Mouse (Mus musculus): ENCODE results near the gene Tmem132c. TPM values are rescaled to one million over a fixed set of nuclear protein-coding genes. Genes with fewer than 3 reads are reported as not detected.

The Tmem132c gene
- polyA plus RNA-seq, 1 experiment from 2014 or later = 0.68 TPM

GRCm38 (mm10) chr5:127546585-127546991 lies 305.0 kb downstream of the Tmem132c start:
- Histone ChIP-seq H3K4me1 (replicated peaks; ENCODE audit: control insufficient read depth, insufficient read depth, low read length) (no peaks in the 10 kb centered on the region), H3K27ac (ENCODE audit: low read depth) (no peak overlapping the region), H3K9me3 (ENCODE audit: control insufficient read depth, low read length) (no peaks in the 10 kb centered on the region), H3K27me3 (replicated peaks; ENCODE audit: control insufficient read depth, insufficient read depth, low read length) (no peaks in the 10 kb centered on the region), H3K9ac (ENCODE audit: low read length) (no peak overlapping the region), H3K36me3 (ENCODE audit: control insufficient read depth, insufficient read depth, low read length) (no peaks in the 10 kb centered on the region), H3K4me3 (ENCODE audit: low read depth, low read length) (no peak overlapping the region), H3K4me2 (ENCODE audit: low read length) (no peak overlapping the region)
- WGBS = 87% methylated on average over 5 of the region's 5 CpGs
- ATAC-seq (replicated peaks; ENCODE audit: low FRiP score, low TSS enrichment, low read depth) = no peak
- no peak for DNase-seq (ENCODE audit: low spot score)

DNA sequence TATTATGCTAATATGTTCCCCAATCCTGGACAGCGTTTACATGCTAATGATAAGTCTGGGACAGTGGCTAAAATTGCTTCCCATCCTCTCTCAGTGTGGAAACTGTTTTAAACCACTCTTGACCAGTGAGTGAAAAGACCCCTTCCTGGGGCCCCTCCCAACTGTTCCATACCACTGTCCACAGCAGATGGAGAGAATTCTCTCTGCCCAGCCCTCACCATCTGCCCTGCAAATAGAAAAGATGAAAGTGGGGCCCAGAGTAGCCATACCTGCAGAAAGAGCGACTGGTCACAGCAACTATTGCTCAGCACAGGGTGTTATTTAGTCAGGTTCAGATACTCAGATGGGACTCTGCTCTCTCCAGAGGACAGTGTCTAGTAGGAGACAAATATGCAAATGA lies 306.5 kb downstream of the Tmem132c start:
- Histone ChIP-seq H3K4me3 (ENCODE audit: low read depth, low read length) (no peak overlapping the region), H3K9ac (ENCODE audit: low read length) (no peak overlapping the region), H3K27ac (ENCODE audit: low read depth) (no peak overlapping the region), H3K36me3 (ENCODE audit: control insufficient read depth, insufficient read depth, low read length) (no peaks in the 10 kb centered on the region), H3K4me1 (replicated peaks; ENCODE audit: control insufficient read depth, insufficient read depth, low read length) (no peaks in the 10 kb centered on the region), H3K9me3 (ENCODE audit: control insufficient read depth, low read length) (no peaks in the 10 kb centered on the region), H3K27me3 (replicated peaks; ENCODE audit: control insufficient read depth, insufficient read depth, low read length) (no peaks in the 10 kb centered on the region), H3K4me2 (ENCODE audit: low read length) (no peak overlapping the region)
- DNase-seq (ENCODE audit: low spot score) (no peak), ATAC-seq (replicated peaks; ENCODE audit: low FRiP score, low TSS enrichment, low read depth) (no peak)
- WGBS = 70% methylated on average over 2 of the region's 2 CpGs

GRCm38 (mm10) chr5:127561086-127561485 lies 319.5 kb downstream of the Tmem132c start:
- H3K27ac ChIP-seq (ENCODE audit: low read depth) = no peak overlapping the region
- H3K4me1 ChIP-seq (replicated peaks; ENCODE audit: control insufficient read depth, insufficient read depth, low read length) = no peaks in the 10 kb centered on the region
- no peak overlapping the region for H3K9ac ChIP-seq (ENCODE audit: low read length)
- H3K27me3 ChIP-seq (replicated peaks; ENCODE audit: control insufficient read depth, insufficient read depth, low read length) = no peaks in the 10 kb centered on the region
- H3K4me3 ChIP-seq (ENCODE audit: low read depth, low read length) = no peak overlapping the region
- no peaks in the 10 kb centered on the region for H3K9me3 ChIP-seq (ENCODE audit: control insufficient read depth, low read length)
- ATAC-seq (replicated peaks; ENCODE audit: low FRiP score, low TSS enrichment, low read depth) = no peak
- H3K36me3 ChIP-seq (ENCODE audit: control insufficient read depth, insufficient read depth, low read length) = no peaks in the 10 kb centered on the region
- 81% methylated on average over 3 of the region's 3 CpGs for WGBS
- DNase-seq (ENCODE audit: low spot score) = no peak
- no peak overlapping the region for H3K4me2 ChIP-seq (ENCODE audit: low read length)

- Histone ChIP-seq H3K4me3 (ENCODE audit: low read depth, low read length) (no peak overlapping the region), H3K4me2 (ENCODE audit: low read length) (no peak overlapping the region), H3K9me3 (ENCODE audit: control insufficient read depth, low read length) (no peaks in the 10 kb centered on the region), H3K9ac (ENCODE audit: low read length) (no peak overlapping the region), H3K27me3 (replicated peaks; ENCODE audit: control insufficient read depth, insufficient read depth, low read length) (no peaks in the 10 kb centered on the region), H3K4me1 (replicated peaks; ENCODE audit: control insufficient read depth, insufficient read depth, low read length) (no peaks in the 10 kb centered on the region), H3K36me3 (ENCODE audit: control insufficient read depth, insufficient read depth, low read length) (no peaks in the 10 kb centered on the region), H3K27ac (ENCODE audit: low read depth) (no peak overlapping the region)
- DNase-seq (ENCODE audit: low spot score) (no peak), ATAC-seq (replicated peaks; ENCODE audit: low FRiP score, low TSS enrichment, low read depth) (no peak)
- 81% methylated on average over 6 of the region's 6 CpGs for WGBS
Measured at GRCm38 (mm10) chr5:127567165-127567741, 325.6 kb downstream of the Tmem132c start.

GRCm38 (mm10) chr5:127577419-127577818 lies 335.8 kb downstream of the Tmem132c start:
- ATAC-seq (replicated peaks; ENCODE audit: low FRiP score, low TSS enrichment, low read depth) (no peak), DNase-seq (ENCODE audit: low spot score) (no peak)
- Histone ChIP-seq H3K9ac (ENCODE audit: low read length) (no peak overlapping the region), H3K4me3 (ENCODE audit: low read depth, low read length) (no peak overlapping the region), H3K36me3 (ENCODE audit: control insufficient read depth, insufficient read depth, low read length) (no peaks in the 10 kb centered on the region), H3K27ac (ENCODE audit: low read depth) (no peak overlapping the region), H3K9me3 (ENCODE audit: control insufficient read depth, low read length) (no peaks in the 10 kb centered on the region), H3K4me1 (replicated peaks; ENCODE audit: control insufficient read depth, insufficient read depth, low read length) (no peaks in the 10 kb centered on the region), H3K4me2 (ENCODE audit: low read length) (no peak overlapping the region), H3K27me3 (replicated peaks; ENCODE audit: control insufficient read depth, insufficient read depth, low read length) (no peaks in the 10 kb centered on the region)
- WGBS = 57% methylated on average over 8 of the region's 8 CpGs

- Histone ChIP-seq H3K4me3 (ENCODE audit: low read depth, low read length) (no peak overlapping the region), H3K9ac (ENCODE audit: low read length) (no peak overlapping the region), H3K4me2 (ENCODE audit: low read length) (no peak overlapping the region), H3K4me1 (replicated peaks; ENCODE audit: control insufficient read depth, insufficient read depth, low read length) (no peaks in the 10 kb centered on the region), H3K36me3 (ENCODE audit: control insufficient read depth, insufficient read depth, low read length) (no peaks in the 10 kb centered on the region), H3K27me3 (replicated peaks; ENCODE audit: control insufficient read depth, insufficient read depth, low read length) (no peaks in the 10 kb centered on the region), H3K27ac (ENCODE audit: low read depth) (no peak overlapping the region), H3K9me3 (ENCODE audit: control insufficient read depth, low read length) (no peaks in the 10 kb centered on the region)
- no peak for ATAC-seq (replicated peaks; ENCODE audit: low FRiP score, low TSS enrichment, low read depth)
- WGBS = 80% methylated on average over 8 of the region's 8 CpGs
- no peak for DNase-seq (ENCODE audit: low spot score)
Measured at GRCm38 (mm10) chr5:127583658-127584057, 342.1 kb downstream of the Tmem132c start.

- Histone ChIP-seq H3K4me2 (ENCODE audit: low read length) (no peak overlapping the region), H3K4me3 (ENCODE audit: low read depth, low read length) (no peak overlapping the region), H3K9me3 (ENCODE audit: control insufficient read depth, low read length) (no peaks in the 10 kb centered on the region), H3K4me1 (replicated peaks; ENCODE audit: control insufficient read depth, insufficient read depth, low read length) (no peaks in the 10 kb centered on the region), H3K9ac (ENCODE audit: low read length) (no peak overlapping the region), H3K27ac (ENCODE audit: low read depth) (no peak overlapping the region), H3K27me3 (replicated peaks; ENCODE audit: control insufficient read depth, insufficient read depth, low read length) (no peaks in the 10 kb centered on the region), H3K36me3 (ENCODE audit: control insufficient read depth, insufficient read depth, low read length) (peaks cover 7% of the 10 kb centered on the region)
- no peak for ATAC-seq (replicated peaks; ENCODE audit: low FRiP score, low TSS enrichment, low read depth)
- 73% methylated on average over 6 of the region's 6 CpGs for WGBS
- DNase-seq (ENCODE audit: low spot score) = no peak
Measured at GRCm38 (mm10) chr5:127587854-127588253, 346.2 kb downstream of the Tmem132c start.

DNA sequence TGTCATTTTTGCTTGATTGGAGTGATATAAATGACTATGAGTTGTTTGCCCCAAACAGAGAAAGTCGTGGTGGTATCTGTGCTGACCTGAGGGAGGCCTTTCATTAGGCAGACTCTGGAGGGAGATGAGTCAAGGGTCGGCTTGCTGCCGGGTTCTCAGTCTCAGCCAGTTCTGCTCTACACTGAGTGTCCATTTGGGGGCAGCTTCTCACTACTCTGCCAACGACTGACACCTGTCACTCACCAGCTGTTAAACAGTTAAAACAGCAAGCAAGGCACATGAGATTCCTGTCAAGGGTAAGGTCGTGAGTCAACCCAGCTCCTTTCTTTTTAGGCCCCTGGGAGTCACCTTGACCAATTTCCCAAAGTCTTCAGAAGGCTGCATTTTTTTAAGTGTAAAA lies 350.8 kb downstream of the Tmem132c start:
- Histone ChIP-seq H3K9ac (ENCODE audit: low read length) (no peak overlapping the region), H3K4me1 (replicated peaks; ENCODE audit: control insufficient read depth, insufficient read depth, low read length) (no peaks in the 10 kb centered on the region), H3K4me2 (ENCODE audit: low read length) (no peak overlapping the region), H3K27me3 (replicated peaks; ENCODE audit: control insufficient read depth, insufficient read depth, low read length) (no peaks in the 10 kb centered on the region), H3K27ac (ENCODE audit: low read depth) (no peak overlapping the region), H3K36me3 (ENCODE audit: control insufficient read depth, insufficient read depth, low read length) (peaks cover 48% of the 10 kb centered on the region), H3K9me3 (ENCODE audit: control insufficient read depth, low read length) (no peaks in the 10 kb centered on the region), H3K4me3 (ENCODE audit: low read depth, low read length) (no peak overlapping the region)
- 70% methylated on average over 5 of the region's 5 CpGs for WGBS
- ATAC-seq (replicated peaks; ENCODE audit: low FRiP score, low TSS enrichment, low read depth) (no peak), DNase-seq (ENCODE audit: low spot score) (no peak)

- 80% methylated on average over 6 of the region's 6 CpGs for WGBS
- no peak overlapping the region for H3K4me3 ChIP-seq (ENCODE audit: low read depth, low read length)
- H3K27ac ChIP-seq (ENCODE audit: low read depth) = no peak overlapping the region
- DNase-seq (ENCODE audit: low spot score) (no peak), ATAC-seq (replicated peaks; ENCODE audit: low FRiP score, low TSS enrichment, low read depth) (no peak)
- H3K27me3 ChIP-seq (replicated peaks; ENCODE audit: control insufficient read depth, insufficient read depth, low read length) = no peaks in the 10 kb centered on the region
- no peaks in the 10 kb centered on the region for H3K9me3 ChIP-seq (ENCODE audit: control insufficient read depth, low read length)
- H3K36me3 ChIP-seq (ENCODE audit: control insufficient read depth, insufficient read depth, low read length) = peaks cover 52% of the 10 kb centered on the region
- no peak overlapping the region for H3K9ac ChIP-seq (ENCODE audit: low read length)
- H3K4me1 ChIP-seq (replicated peaks; ENCODE audit: control insufficient read depth, insufficient read depth, low read length) = no peaks in the 10 kb centered on the region
- H3K4me2 ChIP-seq (ENCODE audit: low read length) = no peak overlapping the region
Measured at GRCm38 (mm10) chr5:127592854-127593253, 351.2 kb downstream of the Tmem132c start.

Data from intestine, embryonic 14.5 days (tissue).